Mouse (Mus musculus) urinary bladder, postnatal 4 days (tissue): Measurements from ENCODE around the gene Pknox1.
"Not testable (repeated sequence)": the region's sequence is repeated elsewhere in the genome, so short reads cannot be mapped to it uniquely, and the experiment has no call there.

ENCODE experiments used
- DNase-seq, 2 experiments: peaks; one replicate each; pipeline ENCODE4 v3.0.0; 2021 to 2022; ENCODE audit warnings: low spot score in 2 of 2

Pknox1 gene

DNA sequence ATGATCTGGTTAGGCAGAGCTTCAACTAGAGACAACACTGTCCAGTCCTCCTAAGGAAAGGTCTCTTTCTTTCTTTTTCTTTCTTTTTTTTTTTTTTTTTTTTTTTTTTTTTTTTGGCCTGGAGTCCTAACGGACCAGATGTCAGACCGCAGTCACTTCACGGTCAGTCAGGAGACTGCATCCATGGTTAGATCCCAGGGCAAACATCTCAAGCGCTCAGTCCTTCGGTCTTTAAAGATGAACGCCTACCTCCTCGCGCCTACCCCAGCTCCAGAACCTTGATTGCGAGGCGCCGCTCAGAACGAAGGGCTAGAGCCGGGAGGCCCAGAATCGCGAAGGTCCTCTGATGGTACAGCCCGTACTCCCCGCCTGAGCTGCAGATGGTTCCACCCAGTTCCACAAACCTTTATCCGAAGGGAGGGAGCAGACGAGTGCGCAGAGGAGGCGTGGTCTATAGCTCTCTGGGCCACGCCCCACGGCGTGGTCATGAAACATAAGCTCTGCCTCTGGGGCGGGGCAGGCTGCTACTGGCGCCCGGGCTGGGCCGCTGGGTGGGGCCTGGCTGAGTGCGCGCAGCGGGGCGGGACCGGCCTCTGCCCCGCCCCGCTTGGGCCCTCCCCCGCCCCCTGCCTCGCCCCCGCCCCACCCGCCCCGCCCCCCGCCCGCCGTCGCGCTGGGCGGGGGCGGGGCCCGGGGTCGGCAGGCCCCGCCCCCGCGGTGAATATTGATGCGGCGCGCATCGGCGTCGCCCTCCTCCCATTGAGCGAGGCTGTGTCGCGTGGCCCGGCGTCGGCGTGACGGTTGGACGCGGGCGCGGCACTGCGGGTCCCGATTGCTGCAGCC lies at the start of gene Pknox1:
Gene Pknox1, plus strand, starts transcription at position 720 of the 843 bp plus-strand sequence.
- DNase-seq = peak; percentile 97 to 99

DNA sequence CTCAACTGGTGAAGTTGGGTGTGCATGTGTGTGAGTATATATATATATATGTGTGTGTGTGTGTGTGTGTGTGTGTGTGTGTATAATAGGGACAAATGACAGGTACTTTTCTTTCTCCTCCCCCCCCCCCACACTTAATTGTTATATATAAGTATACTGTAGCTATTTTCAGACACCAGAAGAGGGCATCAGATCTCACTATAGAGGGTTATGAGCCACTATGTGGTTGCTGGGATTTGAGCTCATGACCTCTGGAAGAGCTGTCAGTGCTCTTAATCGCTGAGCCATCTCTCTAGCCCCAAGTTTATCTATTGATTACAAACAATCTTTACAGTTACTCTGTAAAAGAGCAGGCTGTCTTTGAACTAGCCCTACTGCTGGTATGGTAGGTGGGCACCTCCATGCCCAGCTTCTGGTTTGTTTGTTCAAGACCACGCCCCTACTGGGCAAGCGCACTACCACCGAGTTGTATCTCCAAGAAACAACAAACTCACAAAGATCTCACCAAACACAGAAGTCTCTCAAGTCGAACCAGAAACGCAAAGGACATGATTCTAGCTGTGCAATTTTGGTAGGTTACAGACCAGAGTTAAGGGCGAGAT lies 45.1 kb upstream of the Pknox1 start:
- DNase-seq = no peak

DNA sequence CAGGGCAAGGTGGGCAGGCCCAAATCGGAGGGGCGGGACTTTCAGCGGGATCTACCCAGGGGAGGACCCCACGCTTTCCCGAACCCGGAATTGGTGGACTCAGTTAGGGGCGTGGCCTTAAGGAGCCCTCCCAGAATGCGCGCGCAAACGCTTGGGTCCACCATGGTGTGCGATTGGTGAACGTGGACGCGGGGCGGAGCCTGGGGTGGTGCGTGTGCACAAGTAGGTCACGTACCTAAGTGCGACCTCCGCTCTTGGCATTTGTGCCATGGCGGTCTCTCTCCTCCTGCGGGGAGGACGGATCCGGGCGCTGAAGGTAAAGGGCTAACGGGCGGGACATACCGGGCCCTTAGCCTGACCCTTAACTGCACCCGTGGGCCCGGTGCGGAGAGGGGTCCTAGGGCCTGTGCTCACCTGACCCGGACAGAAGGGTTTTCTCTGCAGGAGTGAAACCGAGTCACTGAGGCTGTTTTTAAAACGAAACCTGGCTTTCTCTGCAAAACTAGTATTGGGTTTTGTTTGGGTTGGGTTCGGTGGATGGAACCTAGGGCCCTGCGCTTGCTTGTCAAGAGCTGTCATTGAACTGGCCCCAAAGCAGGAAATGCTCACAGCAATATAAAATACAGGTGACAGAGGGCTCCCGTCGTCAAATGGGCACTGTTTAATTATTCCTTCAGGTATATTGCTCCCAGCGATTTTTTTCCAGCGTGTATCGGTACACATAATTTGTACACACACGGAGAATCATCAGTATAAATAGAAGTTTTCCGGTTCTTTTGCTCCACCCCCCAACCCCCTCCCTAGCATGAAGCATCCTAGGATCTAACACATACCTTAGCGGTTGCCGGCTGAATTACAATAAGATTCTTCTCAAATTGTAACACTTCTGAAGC lies 44.3 kb upstream of the Pknox1 start, which contains the start of the genes Wdr4 and Ndufv3:
Gene Wdr4, minus strand, starts transcription at position 35 of the 893 bp plus-strand sequence.
Gene Ndufv3, plus strand, starts transcription at position 170 of the 893 bp plus-strand sequence.
- peak; percentile 97 to 99 for DNase-seq

DNA sequence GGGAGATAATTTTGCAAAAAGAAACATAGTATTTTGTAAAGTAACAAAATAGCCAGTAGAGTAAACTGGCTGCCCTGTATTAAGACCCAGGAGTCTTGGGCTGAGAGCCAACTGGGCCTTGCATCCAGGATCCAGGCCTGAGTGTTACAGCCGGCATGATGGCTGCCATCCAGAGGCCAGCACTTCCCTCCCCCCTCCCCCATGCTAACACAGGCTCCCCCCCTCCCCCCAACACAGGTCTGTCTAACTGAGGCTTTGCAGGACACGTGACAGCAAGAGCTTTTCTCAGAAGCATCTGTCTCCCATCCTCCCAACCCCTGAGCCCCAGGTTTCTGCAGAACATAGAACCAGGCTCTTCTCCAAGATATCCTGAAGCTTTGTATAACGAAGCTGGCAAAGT lies 43.6 kb upstream of the Pknox1 start:
- DNase-seq = peak in 1 of 2 experiments; percentile 53

DNA sequence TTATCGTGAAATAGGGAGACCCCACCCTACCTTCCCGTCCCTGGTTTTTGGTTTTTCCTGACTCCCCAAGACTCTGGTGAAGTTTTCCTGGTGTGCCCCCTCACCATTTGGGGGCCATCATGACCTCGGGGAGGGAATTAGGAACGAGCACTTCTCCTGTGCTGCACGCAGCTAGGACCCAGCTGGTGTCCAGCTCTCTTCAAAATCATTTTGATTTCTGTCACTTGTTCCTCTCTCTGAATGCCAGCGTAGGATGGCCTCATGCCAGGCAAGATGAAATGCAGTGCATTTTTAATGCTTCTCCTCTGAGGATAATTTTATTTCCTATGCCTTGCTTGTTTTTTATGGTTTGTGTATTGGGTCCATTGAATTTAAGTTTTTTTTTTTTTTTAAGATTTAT lies 42.6 kb upstream of the Pknox1 start:
- no peak for DNase-seq

DNA sequence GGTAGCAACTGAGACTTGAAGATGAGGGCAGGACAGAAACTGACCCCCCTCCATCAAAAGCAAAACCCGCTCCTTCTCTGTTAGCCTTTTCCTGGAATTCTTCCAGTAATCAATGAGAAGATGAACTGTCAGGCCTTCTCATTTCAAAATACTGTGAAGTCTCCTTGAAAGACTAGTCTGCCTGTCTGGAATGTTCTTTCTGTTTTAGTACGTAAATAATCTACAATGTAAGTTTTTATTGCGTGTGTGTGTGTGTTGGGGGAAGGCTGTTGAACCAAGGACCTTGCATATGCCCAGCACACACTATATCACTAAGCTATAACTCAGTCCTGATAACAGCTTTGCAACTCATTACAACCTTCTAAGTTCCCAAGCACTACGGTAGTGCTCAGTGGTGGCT lies 39.4 kb upstream of the Pknox1 start:
- no peak for DNase-seq

DNA sequence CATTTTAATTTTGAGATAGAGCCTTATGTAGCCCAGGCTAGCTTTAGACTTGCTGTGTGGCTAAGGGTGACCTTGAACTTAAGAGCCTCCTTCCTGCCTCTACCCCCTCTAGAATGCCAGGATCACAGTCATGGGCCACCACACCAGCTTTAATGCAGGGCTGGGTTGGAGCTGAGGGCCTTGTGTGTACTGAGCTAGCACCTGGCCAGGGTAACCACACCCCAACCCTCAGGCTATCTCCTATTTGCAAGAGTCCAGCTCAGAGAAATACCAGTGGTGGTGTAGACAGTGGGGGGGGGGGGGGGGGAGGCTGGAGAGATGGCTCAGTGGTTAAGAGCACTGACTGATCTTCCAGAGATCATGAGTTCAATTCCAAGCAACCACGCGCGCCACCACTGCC lies 38.7 kb upstream of the Pknox1 start:
- DNase-seq = no peak

DNA sequence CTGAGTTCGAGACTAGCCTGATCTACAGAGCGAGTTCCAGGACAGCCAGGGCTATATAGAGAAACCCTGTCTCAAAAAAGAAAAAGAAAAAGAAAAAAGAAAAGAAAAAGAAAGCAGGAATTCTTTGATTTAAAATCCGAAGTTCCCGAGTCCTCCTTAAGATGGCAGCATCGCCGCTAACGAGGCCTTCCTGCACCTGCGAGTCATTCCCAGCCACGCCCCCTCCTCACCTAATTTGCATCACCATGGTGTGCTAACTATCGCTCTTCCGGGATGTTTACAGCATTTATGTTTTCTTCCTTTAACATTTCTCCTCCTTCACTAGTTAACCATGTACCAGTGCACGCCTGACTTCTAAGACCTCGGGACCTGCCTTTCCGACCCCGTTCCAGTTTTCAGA lies 35.2 kb upstream of the Pknox1 start:
- DNase-seq = no peak

DNA sequence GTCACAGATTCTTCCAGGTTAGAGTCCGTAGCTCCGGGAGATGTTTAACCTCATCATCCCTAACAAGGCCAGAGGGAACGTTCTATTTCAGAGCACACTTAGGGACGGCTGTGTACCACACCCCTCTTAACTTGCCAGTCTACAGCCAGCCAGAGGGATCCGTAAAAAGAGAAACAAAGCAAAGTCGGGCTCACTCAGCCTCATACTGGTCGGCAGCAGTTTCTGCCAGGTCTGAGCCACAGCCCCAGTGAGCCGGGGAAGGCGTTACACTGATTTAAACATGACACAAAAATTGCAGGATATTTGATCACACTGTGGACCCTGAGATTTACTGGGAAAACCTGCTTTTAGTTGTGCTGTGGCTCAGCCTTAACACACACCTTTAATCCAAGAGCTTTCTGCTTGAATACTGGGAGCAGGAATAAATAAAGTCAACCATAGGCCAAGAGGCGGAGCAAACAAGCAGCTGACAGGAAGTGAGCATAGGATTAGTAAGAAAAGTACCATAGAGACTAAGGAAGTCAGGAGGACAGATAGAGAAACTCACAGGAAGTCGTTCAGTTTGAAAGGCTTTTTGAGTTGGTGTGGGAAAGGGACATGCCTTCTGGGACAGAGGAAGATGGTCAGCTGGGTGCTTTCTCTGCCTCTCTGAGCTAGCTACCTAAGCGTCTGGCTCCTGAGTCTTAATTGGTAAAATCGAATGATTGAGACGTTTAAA lies 32.9 kb upstream of the Pknox1 start:
- DNase-seq = no peak

DNA sequence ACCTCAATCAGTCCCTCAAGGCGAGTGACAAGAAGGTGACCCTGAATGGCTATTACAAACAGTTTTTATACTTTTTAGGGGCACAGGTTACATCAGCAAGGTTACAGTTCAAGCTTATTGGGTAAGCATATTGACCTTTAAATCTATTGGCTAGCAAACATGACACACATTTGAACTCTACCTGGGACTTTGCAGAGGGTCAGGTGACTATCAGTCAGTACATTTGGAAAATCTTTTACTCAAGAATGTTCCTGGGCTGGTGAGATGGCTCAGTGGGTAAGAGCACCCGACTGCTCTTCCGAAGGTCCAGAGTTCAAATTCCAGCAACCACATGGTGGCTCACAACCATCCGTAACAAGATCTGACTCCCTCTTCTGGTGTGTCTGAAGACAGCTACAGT lies 32.2 kb upstream of the Pknox1 start:
- not testable (repeated sequence) for DNase-seq

DNA sequence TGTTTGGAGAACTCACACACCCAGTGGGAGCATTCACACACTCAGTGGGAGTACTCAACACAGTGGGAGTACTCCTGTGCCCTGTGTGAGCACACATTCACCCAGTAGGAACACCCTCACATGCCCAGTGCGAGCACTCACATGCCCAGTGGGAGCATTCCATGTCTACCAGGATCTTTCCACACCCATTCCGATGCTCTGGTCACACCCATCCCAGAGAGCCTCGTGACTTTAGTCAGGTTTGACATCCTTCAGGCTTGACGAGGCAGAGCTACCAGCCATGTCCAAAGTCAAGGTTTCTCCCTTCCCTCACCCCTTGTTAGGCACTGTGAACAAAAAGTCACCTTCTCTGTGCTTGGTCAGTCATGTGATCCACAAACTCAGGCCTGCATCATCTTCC lies 29.2 kb upstream of the Pknox1 start:
- DNase-seq = no peak

DNA sequence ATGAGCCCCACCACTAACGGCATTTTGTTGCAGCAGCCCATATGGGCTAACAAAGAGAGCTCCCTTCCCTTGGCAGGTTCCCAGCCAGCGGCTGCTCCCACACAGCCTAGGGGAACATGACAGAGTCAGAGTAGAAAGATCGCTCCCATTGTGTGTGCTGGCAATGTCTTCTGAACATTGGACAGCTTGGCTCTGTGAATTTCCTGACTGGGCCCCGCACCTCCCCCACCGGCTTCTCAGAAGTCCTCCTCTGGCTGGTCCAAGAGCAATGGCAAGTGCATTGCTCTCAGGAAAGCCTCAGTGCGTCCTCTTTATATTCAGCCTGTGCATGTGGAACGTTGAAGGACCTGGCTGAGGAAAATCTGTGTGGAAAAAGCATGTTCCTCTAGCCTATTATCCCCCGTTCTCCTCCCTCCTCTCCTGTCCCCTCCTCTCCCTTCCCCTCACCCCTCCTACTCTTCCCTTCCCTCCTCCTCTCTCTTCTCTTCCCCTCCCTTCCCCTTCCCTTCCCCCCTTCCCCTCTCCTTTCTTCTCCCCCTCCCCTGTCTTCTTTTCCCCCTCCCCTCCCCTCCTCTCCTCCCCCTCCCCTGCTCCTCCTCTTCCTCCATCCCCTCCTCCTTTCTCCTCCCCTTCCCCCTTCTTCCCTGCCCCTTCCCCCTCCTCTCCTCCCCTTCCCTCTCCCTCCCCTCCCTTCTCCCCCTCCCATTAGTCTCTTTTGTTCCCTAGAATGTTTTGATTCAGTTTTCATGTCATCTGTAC lies 28.5 kb upstream of the Pknox1 start:
- DNase-seq = peak; percentile 54 to 69

DNA sequence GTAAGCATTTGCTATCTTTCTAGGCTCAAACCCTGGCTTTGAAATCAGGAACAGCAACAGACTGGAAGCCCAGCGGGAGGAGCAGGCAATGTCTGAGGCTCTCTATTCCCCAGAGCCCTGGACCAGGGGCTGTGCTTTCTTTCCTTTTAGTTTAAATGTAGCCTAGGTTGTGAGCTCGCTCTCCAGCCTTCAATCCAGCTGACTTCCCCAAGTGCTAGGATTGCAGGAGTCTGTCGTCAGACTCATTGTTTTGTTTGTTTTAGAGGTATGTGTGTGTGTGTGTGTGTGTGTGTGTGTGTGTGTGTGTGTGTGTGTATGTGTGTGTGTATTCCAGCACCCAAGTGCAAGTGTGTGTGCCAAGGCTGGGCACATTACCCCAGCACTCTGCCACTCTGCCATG lies 24.4 kb upstream of the Pknox1 start:
- DNase-seq = no peak

DNA sequence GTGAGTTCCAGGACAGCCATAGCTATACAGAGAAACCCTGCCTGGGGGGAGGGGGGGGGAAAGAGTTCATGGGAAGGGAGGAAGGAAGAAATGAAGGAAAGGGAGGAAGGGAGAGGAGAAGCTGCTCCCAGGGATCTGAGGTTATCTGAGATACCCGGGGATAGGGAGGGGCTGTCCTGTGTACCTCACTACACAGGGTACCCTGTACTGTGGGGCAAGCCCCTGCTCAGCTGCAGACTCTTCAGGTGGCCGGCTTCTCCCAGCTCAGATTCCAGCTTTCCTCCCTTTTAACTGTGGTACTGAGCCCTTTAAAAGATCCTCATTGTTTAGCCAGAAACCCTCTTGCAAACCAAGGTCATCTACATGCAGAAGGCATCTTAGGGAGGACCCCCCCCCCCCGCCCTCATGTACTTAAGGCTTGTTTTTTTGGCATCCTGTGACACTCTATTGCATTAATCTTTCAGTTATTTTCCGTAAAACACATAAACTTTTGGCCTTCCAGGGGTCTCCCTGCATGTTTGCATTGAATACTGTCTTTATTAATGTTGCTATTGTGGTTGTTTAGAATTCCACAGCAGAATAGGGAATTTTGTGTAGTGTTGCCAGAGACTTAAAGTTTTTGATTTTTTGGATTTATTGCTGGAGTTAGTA lies 23.6 kb upstream of the Pknox1 start:
- no peak for DNase-seq

DNA sequence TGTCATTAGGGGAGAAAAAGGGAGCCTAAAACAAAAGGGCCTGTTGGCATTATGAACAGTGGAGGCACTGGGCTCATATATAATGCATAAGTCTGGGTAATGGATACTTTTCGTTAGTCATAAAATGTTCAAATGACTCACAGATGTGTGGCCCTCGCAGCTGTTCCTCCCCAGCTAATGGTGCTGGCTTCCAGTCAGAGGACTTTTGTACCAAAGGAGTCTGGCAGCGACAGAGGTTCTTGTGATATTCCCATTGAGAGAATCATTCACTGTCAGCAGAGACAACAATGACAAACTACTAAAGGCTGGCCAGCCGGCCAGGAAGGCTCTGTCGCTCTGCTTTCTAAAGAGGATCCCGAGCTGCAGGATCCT lies 23.1 kb upstream of the Pknox1 start:
- no peak for DNase-seq

DNA sequence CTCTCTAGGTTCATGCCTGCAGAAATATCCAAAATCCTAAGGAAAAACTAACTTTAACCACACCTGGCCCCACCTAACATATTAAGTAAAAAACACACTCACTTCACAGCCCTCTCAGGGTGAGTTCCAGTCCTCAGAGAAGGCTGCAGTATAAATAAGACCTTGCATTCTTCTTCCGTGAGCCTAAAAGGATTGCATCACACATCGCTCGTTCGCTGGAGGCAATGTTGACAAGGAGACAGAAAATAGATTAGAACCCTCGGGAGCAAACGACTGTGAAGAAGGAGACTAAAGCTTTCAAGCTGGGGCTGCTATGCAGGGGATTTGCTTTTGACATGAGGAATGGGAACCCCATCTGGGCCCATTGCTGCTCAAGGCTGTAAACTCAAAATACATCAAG lies 21.0 kb upstream of the Pknox1 start:
- DNase-seq = no peak

DNA sequence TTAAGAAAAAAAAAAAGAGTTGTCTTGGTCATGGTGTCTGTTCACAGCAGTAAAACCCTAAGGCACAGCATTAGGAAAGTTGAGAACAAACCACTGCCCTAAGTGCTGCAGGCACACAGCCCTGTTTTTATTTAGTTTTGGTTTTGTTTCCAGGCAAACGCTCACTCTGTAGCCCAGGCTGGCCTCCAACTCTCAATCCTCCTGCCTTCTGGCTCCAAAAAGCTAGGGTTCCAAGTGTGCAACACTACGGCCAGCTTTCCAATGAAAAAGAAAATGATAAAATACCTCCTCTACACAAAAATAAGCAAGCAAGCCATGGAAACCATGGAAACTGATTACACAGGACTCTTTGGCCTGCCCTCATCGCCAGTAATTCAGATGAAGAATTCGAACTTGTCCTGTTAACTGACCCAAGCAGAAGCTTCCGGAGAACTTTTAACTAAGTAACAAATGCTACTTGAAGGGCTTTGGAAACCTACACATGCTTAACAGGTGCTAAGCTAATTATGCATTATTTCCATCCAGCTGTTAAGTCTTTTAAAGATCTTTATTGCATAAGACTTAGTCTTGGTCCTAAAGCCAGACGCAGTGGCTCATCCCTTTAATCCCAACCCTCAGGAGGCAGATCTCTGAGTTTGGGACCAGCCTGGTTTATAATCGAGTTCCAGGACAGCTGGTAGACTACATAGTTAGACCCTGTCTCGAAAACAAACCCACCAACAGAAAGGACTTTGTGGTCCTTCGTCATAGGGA lies 17.9 kb upstream of the Pknox1 start:
- no peak for DNase-seq

DNA sequence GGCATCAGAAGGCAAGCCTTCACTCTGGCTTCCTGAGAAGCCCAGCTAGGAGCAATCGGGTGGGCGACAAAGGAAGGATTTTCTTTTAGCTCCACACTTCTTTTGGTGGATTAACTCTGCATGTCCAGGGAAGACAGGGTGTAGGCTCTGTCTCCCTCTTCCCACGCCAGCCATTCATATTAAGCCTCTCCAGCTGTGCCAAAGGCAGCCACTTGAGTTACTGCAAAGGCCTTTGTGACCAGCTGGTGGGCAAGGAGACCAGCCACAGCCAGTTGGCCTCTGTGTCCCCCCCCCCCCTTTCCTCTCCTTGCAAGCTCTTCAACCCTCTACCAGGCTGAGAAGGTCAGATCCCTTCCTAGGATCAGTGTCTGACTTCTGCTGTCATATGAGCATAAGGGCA lies 16.6 kb upstream of the Pknox1 start:
- DNase-seq = no peak

DNA sequence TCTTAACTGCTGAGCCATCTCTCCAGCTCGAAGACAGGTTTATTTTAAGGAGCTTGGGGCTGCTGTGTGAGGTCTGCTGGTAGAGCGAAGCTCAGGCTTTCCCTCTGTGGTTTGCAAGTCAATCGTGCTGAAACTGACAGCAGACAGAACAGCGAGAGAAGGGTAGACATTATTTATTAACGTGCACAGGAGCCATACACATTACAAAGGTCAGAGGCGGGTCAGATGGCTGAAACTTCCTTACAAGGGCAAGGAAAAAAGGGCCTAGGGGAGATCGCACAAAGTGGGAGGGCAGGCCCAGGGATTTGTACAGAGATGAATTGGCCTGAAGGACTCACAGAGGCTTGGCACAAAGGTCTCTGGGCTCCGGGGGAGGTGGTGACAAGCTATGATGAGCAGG lies 15.1 kb upstream of the Pknox1 start:
- no peak for DNase-seq

DNA sequence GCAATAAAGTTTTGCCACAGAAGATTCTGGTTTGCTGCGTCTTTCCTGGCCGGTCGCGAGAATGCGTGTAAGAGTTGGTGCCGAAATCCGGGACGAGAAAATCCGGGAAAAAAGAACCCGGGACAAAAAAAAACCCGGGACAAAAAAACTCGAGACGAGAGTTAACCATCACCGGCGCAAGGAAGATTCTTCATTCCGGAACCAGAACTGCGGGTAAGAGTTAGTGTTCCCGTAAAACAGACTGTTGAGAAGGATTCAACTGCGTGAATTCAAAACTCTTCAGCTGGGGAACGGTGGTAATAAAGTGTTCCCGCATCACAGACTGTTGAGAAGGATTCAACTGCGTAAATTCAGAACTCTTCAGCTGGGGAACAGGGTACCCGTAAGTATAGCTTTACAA lies 11.9 kb upstream of the Pknox1 start:
- not testable (repeated sequence) for DNase-seq
